Mouse (Mus musculus): Measurements from ENCODE around the gene Taco1. TPM values are rescaled to one million over a fixed set of nuclear protein-coding genes. Genes with fewer than 3 reads are reported as not detected.

Taco1 gene
- polyA plus RNA-seq, 1 experiment from 2014 or later: 9.7 TPM

- 84% methylated on average over 3 of the region's 3 CpGs for WGBS
- H3K4me2 ChIP-seq (replicated peaks): no peak overlapping the region
- peaks cover 78% of the 10 kb centered on the region for H3K36me3 ChIP-seq
- H3K4me1 ChIP-seq: no peaks in the 10 kb centered on the region
- no peak for ATAC-seq (ENCODE audit: low FRiP score, low read depth)
- H3K9me3 ChIP-seq: no peaks in the 10 kb centered on the region
- no peaks in the 10 kb centered on the region for H3K27me3 ChIP-seq
- H3K9ac ChIP-seq: no peak overlapping the region
- H3K4me3 ChIP-seq: no peak overlapping the region
- H3K27ac ChIP-seq: no peak overlapping the region
Observed at GRCm38 (mm10) chr11:106122736-106123135, 56.9 kb downstream of the Taco1 start.

Other genes with a start within 250 kb of the Taco1 start
- 9.9 and 10.5 TPM in 2 replicates for gene Cyb561, start 112.7 kb upstream of the Taco1 start, polyA plus RNA-seq (2015; fragmentation: Nextera tagmentation; extraction: Ambion mirVana)
- 0.48 and 0.51 TPM in 2 replicates for gene Ace, start 98.1 kb upstream of the Taco1 start, polyA plus RNA-seq (2015; fragmentation: Nextera tagmentation; extraction: Ambion mirVana)
- not detected in 2 replicates for gene Ace3, start 71.4 kb upstream of the Taco1 start, polyA plus RNA-seq (2015; fragmentation: Nextera tagmentation; extraction: Ambion mirVana)
- 0.22 and 0.23 TPM in 2 replicates for gene Kcnh6, start 57.9 kb upstream of the Taco1 start, polyA plus RNA-seq (2015; fragmentation: Nextera tagmentation; extraction: Ambion mirVana)
- gene Dcaf7, start 29.2 kb upstream of the Taco1 start, polyA plus RNA-seq (2015; fragmentation: Nextera tagmentation; extraction: Ambion mirVana): 68.6 and 73.4 TPM in 2 replicates
- gene Map3k3, start 18.6 kb downstream of the Taco1 start, polyA plus RNA-seq (2015; fragmentation: Nextera tagmentation; extraction: Ambion mirVana): 25.3 and 27.1 TPM in 2 replicates
- not detected in 2 replicates for gene Gm10840, start 94.8 kb downstream of the Taco1 start, polyA plus RNA-seq (2015; fragmentation: Nextera tagmentation; extraction: Ambion mirVana)
- 378 and 399 TPM in 2 replicates for gene Limd2, start 94.8 kb downstream of the Taco1 start, polyA plus RNA-seq (2015; fragmentation: Nextera tagmentation; extraction: Ambion mirVana)
- gene Strada, start 136.1 kb downstream of the Taco1 start, polyA plus RNA-seq (2015; fragmentation: Nextera tagmentation; extraction: Ambion mirVana): 32.8 and 33.7 TPM in 2 replicates
- gene Ccdc47, start 150.3 kb downstream of the Taco1 start, polyA plus RNA-seq (2015; fragmentation: Nextera tagmentation; extraction: Ambion mirVana): 73.2 and 76.8 TPM in 2 replicates
- 88.5 and 91.4 TPM in 2 replicates for gene Ddx42, start 150.9 kb downstream of the Taco1 start, polyA plus RNA-seq (2015; fragmentation: Nextera tagmentation; extraction: Ambion mirVana)
- gene Ftsj3, start 190.0 kb downstream of the Taco1 start, polyA plus RNA-seq (2015; fragmentation: Nextera tagmentation; extraction: Ambion mirVana): 56.4 and 58.5 TPM in 2 replicates
- gene Psmc5, start 190.1 kb downstream of the Taco1 start, polyA plus RNA-seq (2015; fragmentation: Nextera tagmentation; extraction: Ambion mirVana): 320 and 338 TPM in 2 replicates
- gene Smarcd2, start 206.9 kb downstream of the Taco1 start, polyA plus RNA-seq (2015; fragmentation: Nextera tagmentation; extraction: Ambion mirVana): 82.6 and 82.7 TPM in 2 replicates
- 0.34 and 0.43 TPM in 2 replicates for gene Tcam1, start 210.6 kb downstream of the Taco1 start, polyA plus RNA-seq (2015; fragmentation: Nextera tagmentation; extraction: Ambion mirVana)
- not detected in 2 replicates for gene Gh, start 235.8 kb downstream of the Taco1 start, polyA plus RNA-seq (2015; fragmentation: Nextera tagmentation; extraction: Ambion mirVana)
- gene Cd79b, start 248.7 kb downstream of the Taco1 start, polyA plus RNA-seq (2015; fragmentation: Nextera tagmentation; extraction: Ambion mirVana): 1.6 and 2.9 TPM in 2 replicates